Mouse (Mus musculus) CH12.LX (cell line): ENCODE data around the gene Usp37. TPM values are rescaled to one million over a fixed set of nuclear protein-coding genes. Genes with fewer than 3 reads are reported as not detected.

ENCODE experiments used
- DNase-seq: peaks from one replicate; pipeline ENCODE4 v3.0.0-alpha.2; 2013; ENCODE audit errors: extremely low read depth
- H3K27ac ChIP-seq: 2 replicates; pipeline ENCODE4 v1.5.1; 2012; ENCODE audit warnings: low read depth, mild to moderate bottlenecking, control low read depth, moderate library complexity; ENCODE audit not compliant: insufficient read depth
- H3K27me3 ChIP-seq: replicated peaks from 2 replicates; pipeline ENCODE3; 2012; ENCODE audit warnings: inconsistent platforms
- H3K36me3 ChIP-seq, 2 experiments: replicated peaks in 1 of 2; 2 replicates each; pipeline versions ENCODE3 to v1.6.1; 2012; ENCODE audit warnings: inconsistent platforms in 1 of 2, low read length in 1 of 2, mild to moderate bottlenecking in 1 of 2, mixed read lengths in 1 of 2, moderate library complexity in 1 of 2; ENCODE audit not compliant: control insufficient read depth in 1 of 2, insufficient read depth in 1 of 2
- H3K4me1 ChIP-seq, 2 experiments: 2 replicates each; pipeline ENCODE4 v1.6.1; 2012; ENCODE audit warnings: inconsistent platforms in 1 of 2, moderate library complexity in 1 of 2; ENCODE audit not compliant: insufficient read depth in 2 of 2, control insufficient read depth in 1 of 2
- H3K4me2 ChIP-seq: 2 replicates; pipeline ENCODE4 v1.6.1; 2012; ENCODE audit warnings: low read depth, mild to moderate bottlenecking, control low read depth; ENCODE audit not compliant: poor library complexity, insufficient read depth, severe bottlenecking
- H3K4me3 ChIP-seq, 3 experiments: fragments of 150-350 bp in 1 of 3; sonication (generic) in 1 of 3; replicated peaks in 1 of 3; 2 replicates each; pipeline versions ENCODE3 to v1.5.1; 2011 to 2012; ENCODE audit warnings: low read depth in 2 of 3, low read length in 2 of 3, mild to moderate bottlenecking in 2 of 3, moderate library complexity in 2 of 3, control low read depth in 1 of 3, improper control_type of control experiment in 1 of 3, inconsistent platforms in 1 of 3, mixed read lengths in 1 of 3; ENCODE audit not compliant: poor library complexity in 1 of 3
- H3K79me2 ChIP-seq: replicated peaks from 2 replicates; pipeline ENCODE4 v1.6.1; 2012; ENCODE audit warnings: mild to moderate bottlenecking, moderate library complexity; ENCODE audit not compliant: control insufficient read depth, poor library complexity, insufficient read depth, severe bottlenecking; ENCODE audit errors: extremely low read depth
- H3K9ac ChIP-seq: 2 replicates; pipeline ENCODE4 v1.6.1; 2012; ENCODE audit warnings: low read depth, mild to moderate bottlenecking, control low read depth, moderate library complexity; ENCODE audit not compliant: insufficient read depth
- H3K9me3 ChIP-seq: replicated peaks from 2 replicates; pipeline ENCODE3; 2012; ENCODE audit warnings: low read length, inconsistent platforms, mixed read lengths
- BHLHE40 ChIP-seq: IDR thresholded peaks from 2 replicates; pipeline ENCODE4 v1.6.1; 2011; ENCODE audit warnings: mild to moderate bottlenecking, low read depth, low read length, improper control_type of control experiment
- CHD1 ChIP-seq: IDR thresholded peaks from 2 replicates; pipeline ENCODE4 v1.6.1; 2012; ENCODE audit warnings: low read depth, low read length, improper control_type of control experiment, inconsistent platforms
- CTCF ChIP-seq, 2 experiments: IDR thresholded peaks in 1 of 2; conservative IDR thresholded peaks in 1 of 2; 2 replicates each; pipeline ENCODE4 v1.5.1; 2011 to 2012; ENCODE audit warnings: low read depth in 2 of 2, low read length in 2 of 2, improper control_type of control experiment in 1 of 2, inconsistent platforms in 1 of 2, mild to moderate bottlenecking in 1 of 2, moderate library complexity in 1 of 2
- ELF1 ChIP-seq: IDR thresholded peaks from 2 replicates; pipeline ENCODE4 v1.6.1; 2014; ENCODE audit warnings: low read depth, mild to moderate bottlenecking, inconsistent platforms, low read length, improper control_type of control experiment
- ETS1 ChIP-seq: conservative IDR thresholded peaks from 2 replicates; pipeline ENCODE4 v1.6.1; 2012; ENCODE audit warnings: low read depth, mild to moderate bottlenecking, inconsistent platforms, low read length, improper control_type of control experiment, moderate library complexity
- GABPA ChIP-seq: IDR thresholded peaks from 2 replicates; pipeline ENCODE4 v1.6.1; 2012; ENCODE audit warnings: low read depth, low read length, improper control_type of control experiment, inconsistent platforms; ENCODE audit not compliant: insufficient replicate concordance
- HCFC1 ChIP-seq: IDR thresholded peaks from 2 replicates; pipeline ENCODE4 v1.6.1; 2012; ENCODE audit warnings: low read depth, mild to moderate bottlenecking, inconsistent platforms, low read length, improper control_type of control experiment
- IRF4 ChIP-seq: IDR thresholded peaks from 2 replicates; pipeline ENCODE4 v1.6.1; 2014; ENCODE audit warnings: low read depth, mild to moderate bottlenecking, inconsistent platforms, low read length, improper control_type of control experiment
- JUN ChIP-seq: IDR thresholded peaks from 2 replicates; pipeline ENCODE4 v1.6.1; 2011; ENCODE audit warnings: low read depth, mild to moderate bottlenecking, low read length, improper control_type of control experiment, moderate library complexity; ENCODE audit not compliant: insufficient read depth
- KAT2A ChIP-seq: IDR thresholded peaks from 2 replicates; pipeline ENCODE4 v1.6.1; 2012; ENCODE audit warnings: low read length, improper control_type of control experiment, inconsistent platforms; ENCODE audit not compliant: insufficient replicate concordance
- MAX ChIP-seq: IDR thresholded peaks from 2 replicates; pipeline ENCODE4 v1.6.1; 2011; ENCODE audit warnings: low read length, improper control_type of control experiment
- MEF2A ChIP-seq: IDR thresholded peaks from 2 replicates; pipeline ENCODE4 v1.6.1; 2014; ENCODE audit warnings: low read depth, mild to moderate bottlenecking, inconsistent platforms, low read length, improper control_type of control experiment, borderline replicate concordance
- MXI1 ChIP-seq: IDR thresholded peaks from 2 replicates; pipeline ENCODE4 v1.6.1; 2011; ENCODE audit warnings: mild to moderate bottlenecking, low read depth, low read length, improper control_type of control experiment
- NELFE ChIP-seq: IDR thresholded peaks from 2 replicates; pipeline ENCODE4 v1.6.1; 2011; ENCODE audit warnings: low read depth, low read length, improper control_type of control experiment
- NRF1 ChIP-seq: IDR thresholded peaks from 2 replicates; pipeline ENCODE4 v1.6.1; 2014; ENCODE audit warnings: low read depth, mild to moderate bottlenecking, inconsistent platforms, low read length, improper control_type of control experiment, moderate library complexity
- POLR2A ChIP-seq: IDR thresholded peaks from 2 replicates; pipeline ENCODE4 v1.6.1; 2011; ENCODE audit warnings: low read depth, mild to moderate bottlenecking, improper control_type of control experiment, low read length
- POLR2AphosphoS2 ChIP-seq: IDR thresholded peaks from 2 replicates; pipeline ENCODE4 v1.6.1; 2011; ENCODE audit warnings: low read depth, low read length, improper control_type of control experiment
- RCOR1 ChIP-seq: conservative IDR thresholded peaks from 2 replicates; pipeline ENCODE4 v1.6.1; 2012; ENCODE audit warnings: low read depth, mild to moderate bottlenecking, inconsistent platforms, low read length, improper control_type of control experiment
- SIN3A ChIP-seq: IDR thresholded peaks from 2 replicates; pipeline ENCODE4 v1.6.1; 2012; ENCODE audit warnings: low read length, improper control_type of control experiment, inconsistent platforms
- SMC3 ChIP-seq: IDR thresholded peaks from 2 replicates; pipeline ENCODE4 v1.6.1; 2011; ENCODE audit warnings: low read depth, low read length, improper control_type of control experiment
- TBP ChIP-seq: conservative IDR thresholded peaks from 2 replicates; pipeline ENCODE4 v1.6.1; 2011; ENCODE audit warnings: low read depth, low read length, improper control_type of control experiment
- TCF12 ChIP-seq: IDR thresholded peaks from 2 replicates; pipeline ENCODE4 v1.6.1; 2014; ENCODE audit warnings: low read depth, mild to moderate bottlenecking, inconsistent platforms, low read length, improper control_type of control experiment
- USF2 ChIP-seq: conservative IDR thresholded peaks from 2 replicates; pipeline ENCODE4 v1.6.1; 2011; ENCODE audit warnings: low read depth, low read length, improper control_type of control experiment
- ZC3H11A ChIP-seq: IDR thresholded peaks from 2 replicates; pipeline ENCODE4 v1.6.1; 2012; ENCODE audit warnings: low read depth, mild to moderate bottlenecking, inconsistent platforms, low read length, improper control_type of control experiment
- ZKSCAN1 ChIP-seq: IDR thresholded peaks from 2 replicates; pipeline ENCODE4 v1.6.1; 2012; ENCODE audit warnings: low read depth, inconsistent platforms, low read length, improper control_type of control experiment, borderline replicate concordance
- ZMIZ1 ChIP-seq: IDR thresholded peaks from 2 replicates; pipeline ENCODE4 v1.6.1; 2012; ENCODE audit warnings: low read depth, mild to moderate bottlenecking, inconsistent platforms, low read length, improper control_type of control experiment
- dilution Hi-C: fragments of 300-500 bp; cut with MboI; formaldehyde crosslinking; loops from 2 replicates; pipeline ENCODE4 v1.14.3; 2020; ENCODE audit warnings: low sequenced_read_pairs; ENCODE audit not compliant: extremely low pct_unique_long_range_greater_than_20kb, extremely low pct_ligation_motif_present
- in situ Hi-C: fragments of 300-500 bp; cut with MboI; formaldehyde crosslinking; loops from 3 replicates; pipeline ENCODE4 v1.14.3; 2019; ENCODE audit warnings: low sequenced_read_pairs, low pct_ligation_motif_present, low pct_unique_long_range_greater_than_20kb, mixed read lengths
- polyA plus RNA-seq: library from polyadenylated mRNA; unstranded; fragments of >175 nt; gene quantifications from 2 replicates; pipeline ENCODE4 v1.2.1, GENCODE M21; 2012; ENCODE audit warnings: low read depth; ENCODE audit not compliant: insufficient read length
- total RNA-seq, 2 experiments: library from RNA; depleted of rRNA; stranded (reverse); fragments of 300-350 nt in 1 of 2; fragments of >200 nt in 1 of 2; gene quantifications; 2 replicates each; pipeline ENCODE4 v1.2.3; 2012 to 2014

The Usp37 gene
- total and polyA plus RNA-seq, 3 experiments, result 13.8 to 24.5 (median 24.1) TPM

DNA sequence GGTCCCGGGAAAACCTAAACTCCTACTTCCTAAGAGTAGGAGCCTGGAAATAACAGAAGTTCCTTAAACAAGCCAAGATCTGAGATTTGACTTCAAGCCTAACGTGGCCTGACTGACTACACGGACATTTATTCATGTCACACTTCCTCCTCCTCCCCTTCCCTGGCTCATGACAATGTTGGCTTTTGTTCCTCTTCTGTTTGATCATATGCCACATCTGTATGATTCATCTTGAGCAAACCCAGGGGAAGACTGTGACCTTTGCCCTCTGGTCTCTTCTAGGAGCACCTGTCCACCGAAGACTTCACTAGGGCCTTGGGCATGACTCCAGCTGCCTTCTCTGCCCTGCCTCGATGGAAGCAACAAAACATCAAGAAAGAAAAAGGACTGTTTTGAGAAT lies 109.5 kb downstream of the Usp37 start:
- H3K27me3 ChIP-seq, result no peaks in the 10 kb centered on the region
- dilution Hi-C loops, result no loop called here
- H3K36me3 ChIP-seq, result peaks cover 12 to 43% of the 10 kb centered on the region in 2 experiments
- H3K4me2 ChIP-seq, result no peak overlapping the region
- H3K27ac ChIP-seq, result no peak overlapping the region; the same call in 1 of the 2 replicates
- H3K4me3 ChIP-seq, result no peak overlapping the region
- TF ChIP-seq NELFE (no peak), JUN (no peak), NRF1 (no peak), HCFC1 (no peak), BHLHE40 (no peak), ZC3H11A (no peak), SMC3 (no peak), IRF4 (no peak), CTCF (conservative IDR thresholded peaks at IDR 0.05 in 1 of 2, IDR thresholded peaks at IDR 0.05 in 1 of 2; ENCODE audit: low read depth in 2 of 2, low read length in 2 of 2) (no peak), GABPA (no peak), ELF1 (no peak), MXI1 (no peak), TCF12 (no peak), USF2 (no peak)
- H3K9ac ChIP-seq, result no peak overlapping the region
- peak; percentile 45 for DNase-seq
- in situ Hi-C loops, result no loop called here
- no peaks in the 10 kb centered on the region for H3K79me2 ChIP-seq
- no peaks in the 10 kb centered on the region for H3K9me3 ChIP-seq
- peaks cover 8 to 53% of the 10 kb centered on the region in 2 experiments for H3K4me1 ChIP-seq

- no peak for DNase-seq
- dilution Hi-C loops (no loop called here), in situ Hi-C loops (no loop called here)
- no peak overlapping the region for H3K4me3 ChIP-seq
- no peak overlapping the region for H3K27ac ChIP-seq
- H3K27me3 ChIP-seq, result no peaks in the 10 kb centered on the region
- H3K9me3 ChIP-seq, result no peaks in the 10 kb centered on the region
- no peaks in the 10 kb centered on the region for H3K79me2 ChIP-seq
- H3K9ac ChIP-seq, result no peak overlapping the region
- no peak overlapping the region for H3K4me2 ChIP-seq
- H3K36me3 ChIP-seq, result peaks cover under 1 to 29% of the 10 kb centered on the region in 2 experiments
- H3K4me1 ChIP-seq, result peaks cover 8 to 44% of the 10 kb centered on the region in 2 experiments
- TF ChIP-seq POLR2A, result no peak
- no peak for TF ChIP-seq ETS1
- TF ChIP-seq KAT2A, result no peak
- no peak for TF ChIP-seq TBP
- TF ChIP-seq SIN3A, result no peak
- TF ChIP-seq ZKSCAN1, result no peak
- TF ChIP-seq MXI1, result no peak
- TF ChIP-seq MAX, result no peak
- no peak for TF ChIP-seq NELFE
- TF ChIP-seq BHLHE40, result no peak
- no peak for TF ChIP-seq POLR2AphosphoS2
- no peak for TF ChIP-seq TCF12
- TF ChIP-seq CHD1, result no peak
- no peak for TF ChIP-seq MEF2A
- TF ChIP-seq IRF4, result no peak
- TF ChIP-seq ELF1, result no peak
- no peak for TF ChIP-seq ZC3H11A
- TF ChIP-seq RCOR1, result no peak
- no peak for TF ChIP-seq ZMIZ1
These were observed 110.9 kb downstream of the Usp37 start for GRCm38 (mm10) chr1:74433220-74433619.
